Mouse (Mus musculus): ENCODE measurements around the gene Simc1. TPM values are rescaled to one million over a fixed set of nuclear protein-coding genes. Genes with fewer than 3 reads are reported as not detected.
A peak's percentile ranks its signal among the peaks of the same experiment; 100 is the strongest.

Gene Simc1
- total and polyA plus RNA-seq, 3 experiments: 4.9 to 11.9 TPM; not detected in 1

DNA sequence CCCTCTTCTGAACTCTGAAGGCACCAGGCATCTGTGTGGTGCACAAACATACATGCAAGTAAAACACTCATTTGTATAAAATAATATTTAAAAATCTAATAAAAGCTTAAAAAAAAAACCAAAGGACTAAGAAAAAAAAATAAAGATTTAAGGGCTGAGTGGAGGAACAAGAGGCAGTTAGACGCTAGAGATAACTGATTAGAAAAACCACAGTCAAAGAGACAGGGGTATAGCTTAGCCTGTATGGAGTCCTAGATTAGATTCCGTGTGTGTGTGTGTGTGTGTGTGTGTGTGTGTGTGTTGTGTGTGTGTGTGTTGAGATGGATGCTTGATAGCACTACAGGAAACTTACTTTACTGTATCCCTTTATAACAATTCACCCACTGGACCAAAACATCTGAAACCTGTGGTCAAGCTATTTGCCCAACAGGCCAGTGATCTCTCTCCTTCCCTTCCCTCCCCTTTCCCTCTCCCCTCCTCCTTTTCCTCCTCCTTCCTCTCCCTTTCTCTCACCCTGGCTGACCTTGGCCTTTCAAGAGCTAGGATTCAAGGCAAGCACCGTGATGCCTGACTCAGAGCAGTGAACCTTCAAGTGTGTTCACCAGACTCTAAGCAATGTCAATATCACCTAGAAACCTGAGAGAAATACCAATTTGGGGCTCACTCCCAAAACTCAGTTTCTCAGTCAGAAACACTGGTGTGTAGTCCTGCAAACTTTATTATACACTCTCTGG is 1.5 kb upstream of the Simc1 start (continued):
- TF ChIP-seq JUND (IDR thresholded peaks at IDR 0.05; ENCODE audit: low read depth, low read length) (no peak), POLR2AphosphoS2 (IDR thresholded peaks at IDR 0.05; ENCODE audit: low read length) (no peak), ZMIZ1 (IDR thresholded peaks at IDR 0.05; ENCODE audit: low read depth, low read length) (no peak), POLR2A (IDR thresholded peaks at IDR 0.05; ENCODE audit: control insufficient read depth in 1 of 2, insufficient read depth in 1 of 2, low read depth in 1 of 2, low read length in 2 of 2, poor library complexity in 1 of 2) (no peak), E2F4 (IDR thresholded peaks at IDR 0.05; ENCODE audit: borderline replicate concordance, low read depth, low read length) (no peak), MXI1 (IDR thresholded peaks at IDR 0.05; ENCODE audit: low read depth, low read length) (peak; percentile 67; the same call in 1 of the 2 replicates), CHD2 (IDR thresholded peaks at IDR 0.05; ENCODE audit: low read length) (peak; percentile 22; the same call in 1 of the 2 replicates), USF2 (IDR thresholded peaks at IDR 0.05; ENCODE audit: borderline replicate concordance in 1 of 2, insufficient read depth in 1 of 2, low read depth in 1 of 2, low read length in 2 of 2) (no peak), RCOR1 (IDR thresholded peaks at IDR 0.05; ENCODE audit: low read depth, low read length) (peak; percentile 100), ELF1 (IDR thresholded peaks at IDR 0.05; ENCODE audit: low read depth, low read length) (peak; percentile 49; the same call in 1 of the 2 replicates), EP300 (IDR thresholded peaks at IDR 0.05; ENCODE audit: low read depth in 1 of 2, low read length in 2 of 2) (peak; percentile 93 to 94)

DNA sequence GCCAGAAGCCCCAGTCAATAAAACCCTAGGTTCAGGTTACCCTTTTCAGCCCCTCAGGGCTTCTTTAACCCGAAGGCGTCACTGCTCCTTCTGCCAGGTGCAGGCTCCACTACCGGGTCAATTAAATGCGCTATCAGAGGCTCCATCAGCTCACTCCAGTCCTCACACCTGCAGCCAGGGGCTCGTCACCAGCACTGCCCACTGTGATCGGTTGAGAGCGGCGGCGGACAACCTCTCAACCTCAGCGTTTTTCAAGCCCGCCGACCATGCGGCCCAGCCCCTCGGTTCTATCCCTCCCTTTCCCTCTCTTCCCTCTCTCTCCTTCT is 338 bp upstream of the Simc1 start:
- Histone ChIP-seq H3K9me3 (replicated peaks; ENCODE audit: insufficient read depth, low read length) (no peaks in the 10 kb centered on the region), H3K36me3 (ENCODE audit: control insufficient read depth in 1 of 2, insufficient read depth in 2 of 2, low read length in 2 of 2) (peaks cover 0 to 23% of the 10 kb centered on the region in 2 experiments; a peak in 3 of 4 replicates), H3K79me2 (ENCODE audit: control insufficient read depth, insufficient read depth, low read length, poor library complexity) (peaks cover 14% of the 10 kb centered on the region), H3K4me3 (ENCODE audit: control insufficient read depth in 1 of 2, insufficient read depth in 1 of 2, low read depth in 2 of 2, low read length in 2 of 2) (peak overlapping the region; percentile 67 to 86), H3K27ac (ENCODE audit: control insufficient read depth, low read depth, low read length) (no peak overlapping the region), H3K4me1 (ENCODE audit: control insufficient read depth in 1 of 2, insufficient read depth in 2 of 2, low read length in 2 of 2) (peaks cover 13 to 14% of the 10 kb centered on the region in 2 experiments), H3K9ac (ENCODE audit: control insufficient read depth, low read depth, low read length, poor library complexity, severe bottlenecking) (peak overlapping the region; percentile 59), H3K27me3 (ENCODE audit: control insufficient read depth in 1 of 2, insufficient read depth in 2 of 2, low read length in 2 of 2) (peaks cover 2 to 3% of the 10 kb centered on the region in 2 experiments; a peak in 2 of 4 replicates)
- DNase-seq (ENCODE audit: low read depth, low spot score): no peak
- no peak for TF ChIP-seq NRF1 (IDR thresholded peaks at IDR 0.05; ENCODE audit: insufficient read depth, low read depth, low read length, poor library complexity, severe bottlenecking)
- TF ChIP-seq GATA1 (IDR thresholded peaks at IDR 0.05; ENCODE audit: low read depth, low read length): 0 out of 2 replicates have a peak, but pooled peaks have one; percentile 5
- 0 out of 2 replicates have a peak, but pooled peaks have one; percentile 10 for TF ChIP-seq TCF12 (IDR thresholded peaks at IDR 0.05; ENCODE audit: low read depth, low read length)
- no peak for TF ChIP-seq POLR2AphosphoS5 (IDR thresholded peaks at IDR 0.05; ENCODE audit: borderline replicate concordance, low read depth, low read length)
- no peak for TF ChIP-seq RAD21 (IDR thresholded peaks at IDR 0.05; ENCODE audit: low read depth, low read length)
- TF ChIP-seq ZKSCAN1 (IDR thresholded peaks at IDR 0.05; ENCODE audit: low read depth, low read length): no peak
- no peak for TF ChIP-seq POLR2AphosphoS2 (IDR thresholded peaks at IDR 0.05; ENCODE audit: low read length)
- no peak for TF ChIP-seq UBTF (IDR thresholded peaks at IDR 0.05; ENCODE audit: borderline replicate concordance, insufficient read depth, low read depth, low read length)
- TF ChIP-seq ETS1 (IDR thresholded peaks at IDR 0.05; ENCODE audit: low read depth, low read length): no peak
- TF ChIP-seq USF2 (IDR thresholded peaks at IDR 0.05; ENCODE audit: borderline replicate concordance in 1 of 2, insufficient read depth in 1 of 2, low read depth in 1 of 2, low read length in 2 of 2): no peak
- no peak for TF ChIP-seq CHD1 (IDR thresholded peaks at IDR 0.05; ENCODE audit: low read depth, low read length)
- no peak for TF ChIP-seq HCFC1 (IDR thresholded peaks at IDR 0.05; ENCODE audit: low read depth, low read length)
- TF ChIP-seq ZNF384 (IDR thresholded peaks at IDR 0.05; ENCODE audit: low read depth, low read length): no peak
- no peak for TF ChIP-seq MYC (IDR thresholded peaks at IDR 0.05; ENCODE audit: low read depth, low read length)
- TF ChIP-seq E2F4 (IDR thresholded peaks at IDR 0.05; ENCODE audit: borderline replicate concordance, low read depth, low read length): no peak
- TF ChIP-seq RCOR1 (IDR thresholded peaks at IDR 0.05; ENCODE audit: low read depth, low read length): no peak
- no peak for TF ChIP-seq JUND (IDR thresholded peaks at IDR 0.05; ENCODE audit: low read depth, low read length)
- TF ChIP-seq SIN3A (IDR thresholded peaks at IDR 0.05; ENCODE audit: low read length): no peak

All from MEL (cell line).